Mouse (Mus musculus) 3T3-L1 (cell line): Measurements from ENCODE around the gene Ppp1r3g.

Experiments used
- DNase-seq: peaks from one replicate; pipeline ENCODE4 v3.0.0-alpha.2; 2015; ENCODE audit warnings: low read depth, low spot score

Gene Ppp1r3g

GRCm38 (mm10) chr13:35995231-35995630, 36.6 kb downstream of the Ppp1r3g start:
- DNase-seq, result no peak

- DNase-seq, result no peak
Measured at GRCm38 (mm10) chr13:35995696-35996426, 37.2 kb downstream of the Ppp1r3g start.

- DNase-seq, result no peak
Measured at GRCm38 (mm10) chr13:35997606-35998005, 39.0 kb downstream of the Ppp1r3g start.

- DNase-seq, result no peak
Measured at GRCm38 (mm10) chr13:36000798-36001197, 42.2 kb downstream of the Ppp1r3g start.

- no peak for DNase-seq
Measured at GRCm38 (mm10) chr13:36009981-36010380, 51.3 kb downstream of the Ppp1r3g start.

GRCm38 (mm10) chr13:36015636-36016035, 57.0 kb downstream of the Ppp1r3g start:
- DNase-seq, result no peak

- DNase-seq, result peak; percentile 63
Measured at GRCm38 (mm10) chr13:36018017-36018416, 59.4 kb downstream of the Ppp1r3g start.

GRCm38 (mm10) chr13:36019309-36020274, 61.0 kb downstream of the Ppp1r3g start:
- DNase-seq, result peak; percentile 89
